Mouse (Mus musculus) inflammation-experienced regulatory T-cells, adult 6 months (primary cell): Measurements from ENCODE around the gene Lrfn3. TPM values are rescaled to one million over a fixed set of nuclear protein-coding genes. Genes with fewer than 3 reads are reported as not detected.

Experiments
- ATAC-seq: one replicate; pipeline ENCODE4 v1.8.0; 2017
- polyA plus RNA-seq, 3 experiments: library from polyadenylated mRNA; unstranded; fragments of 100-300 nt; shearing (Covaris generic); gene quantifications; one replicate each; pipeline ENCODE4 v1.2.1; 2017

Gene Lrfn3
- polyA plus RNA-seq, 3 experiments from 2014 or later = not detected

GRCm38 (mm10) chr7:30339432-30340109 lies 23.0 kb downstream of the Lrfn3 start:
- no peak for ATAC-seq

- ATAC-seq = no peak
These were observed 26.2 kb downstream of the Lrfn3 start for GRCm38 (mm10) chr7:30336384-30336783.

- no peak for ATAC-seq
These were observed 26.9 kb downstream of the Lrfn3 start for GRCm38 (mm10) chr7:30335688-30336087.

- no peak for ATAC-seq
These were observed 28.0 kb downstream of the Lrfn3 start for GRCm38 (mm10) chr7:30334563-30334962.

- no peak for ATAC-seq
These were observed 29.1 kb downstream of the Lrfn3 start for GRCm38 (mm10) chr7:30333436-30333835.

- no peak for ATAC-seq
These were observed 29.8 kb downstream of the Lrfn3 start for GRCm38 (mm10) chr7:30332622-30333259.

GRCm38 (mm10) chr7:30331887-30332286 lies 30.7 kb downstream of the Lrfn3 start:
- peak; percentile 90 for ATAC-seq

- no peak for ATAC-seq
These were observed 34.2 kb downstream of the Lrfn3 start for GRCm38 (mm10) chr7:30328379-30328778.

GRCm38 (mm10) chr7:30327140-30327539 lies 35.4 kb downstream of the Lrfn3 start:
- ATAC-seq = peak; percentile 26

- ATAC-seq = no peak
These were observed 36.1 kb downstream of the Lrfn3 start for GRCm38 (mm10) chr7:30326427-30326826.

- no peak for ATAC-seq
These were observed 37.2 kb downstream of the Lrfn3 start for GRCm38 (mm10) chr7:30325364-30325763.

- ATAC-seq = no peak
These were observed 38.1 kb downstream of the Lrfn3 start for GRCm38 (mm10) chr7:30324300-30324944.

GRCm38 (mm10) chr7:30323795-30324194 lies 38.8 kb downstream of the Lrfn3 start, which contains the start of gene Sdhaf1:
Sdhaf1 (minus strand) TSS chr7:30323895.
- ATAC-seq = no peak

GRCm38 (mm10) chr7:30322865-30323264 lies 39.7 kb downstream of the Lrfn3 start:
- peak; percentile 64 for ATAC-seq

GRCm38 (mm10) chr7:30322285-30322667 lies 40.3 kb downstream of the Lrfn3 start:
- ATAC-seq = peak; percentile 74

GRCm38 (mm10) chr7:30321539-30322284 lies 40.9 kb downstream of the Lrfn3 start, which contains the start of gene E130208F15Rik:
E130208F15Rik (plus strand) TSS chr7:30321740.
- peak; percentile 69 for ATAC-seq

- ATAC-seq = no peak
These were observed 41.6 kb downstream of the Lrfn3 start for GRCm38 (mm10) chr7:30320946-30321345.

GRCm38 (mm10) chr7:30318142-30318541 lies 44.4 kb downstream of the Lrfn3 start:
- ATAC-seq = no peak

GRCm38 (mm10) chr7:30315559-30316529 lies 46.7 kb downstream of the Lrfn3 start:
- ATAC-seq = no peak

- ATAC-seq = no peak
These were observed 47.8 kb downstream of the Lrfn3 start, which contains the start of gene Syne4 for GRCm38 (mm10) chr7:30314721-30315155. Syne4 (plus strand) TSS chr7:30314807.

GRCm38 (mm10) chr7:30313666-30314320 lies 48.8 kb downstream of the Lrfn3 start:
- ATAC-seq = no peak
